Mouse (Mus musculus): ENCODE results near the gene Gopc.
"Not testable (repeated sequence)": the region's sequence is repeated elsewhere in the genome, so short reads cannot be mapped to it uniquely, and the experiment has no call there.

Gene Gopc

DNA sequence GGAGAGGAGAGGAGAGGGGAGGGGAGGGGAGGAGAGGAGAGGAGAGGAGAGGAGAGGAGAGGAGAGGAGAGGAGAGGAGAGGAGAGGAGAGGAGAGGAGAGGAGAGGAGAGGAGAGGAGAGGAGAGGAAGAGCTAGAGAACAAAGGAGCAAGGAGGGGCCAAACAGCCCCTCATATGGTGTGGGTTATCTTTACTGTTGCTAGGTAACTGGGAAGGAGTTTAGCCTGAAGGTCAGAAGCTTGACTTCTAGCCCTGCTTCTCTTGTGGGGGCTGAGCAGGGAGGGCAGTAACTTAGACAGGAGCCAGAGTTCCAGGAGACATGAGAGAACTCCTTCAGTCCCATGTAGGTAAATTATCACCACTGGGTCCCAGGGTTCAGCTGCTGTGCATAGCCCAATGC is 83.4 kb downstream of the Gopc start:
- DNase-seq (ENCODE audit: low spot score) = peak; percentile 60

DNA sequence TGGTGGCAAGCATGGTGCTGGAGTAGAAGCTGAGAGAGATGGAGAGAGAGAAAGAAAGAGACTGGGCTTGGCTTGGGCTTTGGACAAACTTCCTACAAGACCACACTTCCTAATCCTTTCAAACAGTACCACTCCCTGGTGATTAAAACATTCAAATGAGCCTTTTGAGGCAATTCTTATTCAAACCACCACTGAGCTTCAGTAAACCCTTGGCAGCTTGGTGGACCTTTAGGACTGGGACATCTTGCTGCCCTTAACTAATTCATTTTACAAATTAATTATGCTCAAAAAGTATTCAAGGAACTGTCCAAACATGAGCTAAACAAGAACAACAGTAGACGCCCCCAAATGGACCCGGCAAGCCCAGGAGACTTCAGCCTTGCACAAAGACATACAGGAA is 86.0 kb downstream of the Gopc start:
- DNase-seq (ENCODE audit: low spot score) = no peak

DNA sequence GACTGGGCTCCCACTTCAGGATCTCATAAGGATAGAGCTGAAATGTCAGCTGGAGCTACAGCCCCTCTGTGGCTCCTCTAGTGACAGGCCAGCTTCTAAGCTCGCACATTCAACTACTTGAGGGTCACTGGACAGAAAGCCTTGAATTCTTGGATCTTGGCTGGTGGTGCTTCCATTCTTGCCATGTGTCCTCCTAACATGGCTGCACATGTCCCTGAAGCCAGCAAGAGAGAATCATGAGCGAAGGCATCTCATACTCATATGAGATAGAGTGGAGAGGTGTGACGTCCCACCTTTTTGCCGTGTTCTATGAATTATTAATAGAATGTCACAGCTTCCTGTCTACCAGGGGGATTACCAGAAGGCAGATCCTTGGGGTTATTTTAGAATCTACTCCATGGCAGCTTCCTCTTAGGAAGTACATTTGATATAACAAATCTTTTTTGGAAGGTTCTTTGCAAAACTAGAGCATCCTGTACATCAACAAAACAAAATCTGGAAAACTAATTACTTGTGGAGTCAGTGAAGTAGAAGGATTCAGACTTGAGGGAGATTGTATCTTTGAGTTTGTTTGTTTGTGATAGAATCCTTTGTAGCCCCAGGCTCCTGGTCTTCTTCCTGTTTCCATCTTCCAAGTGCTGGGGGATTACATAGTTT is 87.9 kb downstream of the Gopc start:
- DNase-seq (ENCODE audit: low spot score) = no peak

DNA sequence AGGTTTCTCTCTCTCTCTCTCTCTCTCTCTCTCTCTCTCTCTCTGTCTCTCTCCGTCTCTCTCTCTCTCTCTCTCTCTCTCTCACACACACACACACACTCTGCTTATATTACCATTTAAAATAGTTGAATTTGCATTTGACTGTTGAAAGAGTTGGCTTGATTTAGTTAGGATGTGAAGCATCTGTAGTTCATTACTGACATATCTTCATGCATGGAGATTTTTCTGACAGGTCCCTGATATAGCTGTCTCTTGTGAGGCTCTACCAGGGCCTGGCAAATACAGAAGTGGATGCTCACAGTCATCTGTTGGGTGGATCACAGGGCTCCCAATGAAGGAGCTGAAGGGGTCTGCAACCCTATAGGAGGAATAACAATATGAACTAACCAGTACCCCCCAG is 89.5 kb downstream of the Gopc start:
- DNase-seq (ENCODE audit: low spot score) = not testable (repeated sequence)

DNA sequence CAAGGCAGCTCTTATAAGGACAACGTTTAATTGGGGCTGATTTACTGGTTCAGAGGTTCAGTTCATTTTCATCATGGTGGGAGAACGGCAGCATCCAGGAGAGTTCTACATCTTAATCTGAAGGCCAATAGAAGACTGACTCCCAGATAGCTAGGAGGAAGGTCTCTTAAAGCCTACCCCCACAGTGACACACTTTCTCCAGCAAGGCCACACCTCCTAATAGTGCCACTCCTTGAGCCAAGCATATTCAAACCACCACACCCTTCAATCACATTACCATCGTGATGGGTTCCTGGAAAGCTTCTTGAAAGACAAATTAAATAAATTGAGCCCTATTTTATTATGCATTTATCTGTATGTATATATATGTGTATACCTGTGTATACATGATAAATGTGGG is 92.7 kb downstream of the Gopc start:
- DNase-seq (ENCODE audit: low spot score) = no peak

DNA sequence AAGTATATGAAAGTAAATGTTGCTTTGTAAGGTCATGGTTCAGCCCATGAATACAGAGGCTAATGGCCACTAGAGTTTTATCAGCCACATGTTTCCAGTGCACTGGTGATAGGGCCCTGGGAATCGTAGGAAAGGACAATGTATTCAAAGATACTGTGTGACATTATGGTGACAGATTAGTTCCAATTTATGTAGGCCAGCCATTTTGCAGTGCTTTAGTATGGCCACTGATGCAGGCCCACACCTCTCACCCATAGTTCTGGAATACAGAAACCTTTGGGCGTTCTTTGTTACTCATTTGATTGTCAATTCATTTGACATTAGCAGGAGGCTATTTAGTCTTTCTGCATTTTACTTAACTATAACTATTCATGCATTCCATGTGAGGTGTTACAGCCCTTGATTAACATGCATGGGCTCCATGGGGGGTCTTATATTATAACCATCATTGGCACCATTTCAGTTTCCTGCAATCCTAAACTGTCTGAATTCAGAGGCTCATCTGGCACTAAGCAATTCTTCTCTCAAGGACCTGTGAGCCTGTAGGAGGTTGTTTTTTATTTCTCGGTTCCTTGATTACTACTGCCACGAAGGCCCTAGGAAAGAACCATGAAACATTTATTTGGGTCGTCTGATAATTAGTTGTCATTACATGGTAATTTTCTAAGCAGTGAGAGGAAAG is 93.9 kb downstream of the Gopc start:
- DNase-seq (ENCODE audit: low spot score) = no peak

Measured in embryo, embryonic 10 days (tissue).